Mouse (Mus musculus): ENCODE measurements around the gene Rora.

GRCm38 (mm10) chr9:69004514-69004913, 350.9 kb downstream of the Rora start:
- TF ChIP-seq CTCF (IDR thresholded peaks at IDR 0.05; ENCODE audit: low read depth, low read length) = no peak
- no peak for TF ChIP-seq POLR2A (IDR thresholded peaks at IDR 0.05; ENCODE audit: extremely low read depth, insufficient read depth, low read length)
